Mouse (Mus musculus) C2C12 (cell line): ENCODE results near the gene Gm21764. TPM values are rescaled to one million over a fixed set of nuclear protein-coding genes. Genes with fewer than 3 reads are reported as not detected.
"Not testable (repeated sequence)": the region's sequence is repeated elsewhere in the genome, so short reads cannot be mapped to it uniquely, and the experiment has no call there.

Experiments
- H3K27me3 ChIP-seq: one replicate; pipeline ENCODE4 v1.6.1; 2011; ENCODE audit not compliant: control insufficient read depth, insufficient read depth, insufficient read length
- H3K36me3 ChIP-seq: one replicate; pipeline ENCODE4 v1.6.1; 2011; ENCODE audit not compliant: control insufficient read depth, insufficient read depth
- H3K4me3 ChIP-seq: one replicate; pipeline ENCODE4 v1.5.1; 2011; ENCODE audit warnings: mild to moderate bottlenecking, control low read depth; ENCODE audit not compliant: poor library complexity, insufficient read depth, severe bottlenecking
- H3K79me2 ChIP-seq: one replicate; pipeline ENCODE4 v1.6.1; 2011; ENCODE audit not compliant: control insufficient read depth, insufficient read depth
- H3K79me3 ChIP-seq: one replicate; pipeline ENCODE4 v1.6.1; 2011; ENCODE audit warnings: low read depth, control low read depth
- H3ac ChIP-seq: one replicate; pipeline ENCODE3; 2011; ENCODE audit warnings: low read depth; ENCODE audit not compliant: control insufficient read depth, insufficient read length
- long read RNA-seq, 2 experiments: library from polyadenylated mRNA; unstranded; transcript quantifications; one replicate each; pipeline ENCODE4 v2.0.0; 2019 to 2020
- polyA plus RNA-seq: library from polyadenylated mRNA; unstranded; fragments of >200 nt; fragmentation: generic; extraction: Trizol; gene quantifications from one replicate; pipeline ENCODE4 v1.2.1, GENCODE M21; 2012; ENCODE audit warnings: missing spikeins

Gene Gm21764
- polyA plus RNA-seq: not detected
- long read RNA-seq, experiment 1: 0 reads
- long read RNA-seq, experiment 2: 0 reads

GRCm38 (mm10) chrY:18061712-18062111 is at the start of gene Gm21764:
Gm21764 (minus strand) TSS chrY:18061812.
- not testable (repeated sequence) for H3K27me3 ChIP-seq, H3ac ChIP-seq, H3K36me3 ChIP-seq, H3K4me3 ChIP-seq, H3K79me3 ChIP-seq, H3K79me2 ChIP-seq

DNA sequence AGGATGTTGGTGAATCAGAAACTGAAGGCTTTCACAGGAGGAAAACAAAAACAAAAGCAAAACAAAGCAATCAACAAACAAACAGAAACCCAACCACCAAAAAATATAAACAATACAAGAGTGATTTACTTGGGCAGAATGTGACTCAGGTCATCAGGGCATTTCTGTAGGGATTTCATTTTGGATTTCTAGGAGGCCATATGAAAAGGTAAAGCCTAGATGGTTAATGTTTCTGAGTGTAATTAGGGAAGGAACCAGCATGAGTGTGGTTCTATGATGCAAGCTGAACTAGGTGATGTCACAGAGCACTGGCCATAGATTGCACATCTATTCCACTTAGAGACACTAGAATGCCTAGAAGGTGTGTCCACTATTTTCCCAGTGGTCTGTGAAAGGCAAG is 27.2 kb upstream of the Gm21764 start, which contains the start of gene Ssty1:
Ssty1 (plus strand) TSS at position 301 of the 400 bp plus-strand sequence.
- H3K79me2 ChIP-seq, H3K36me3 ChIP-seq, H3K4me3 ChIP-seq, H3ac ChIP-seq, H3K27me3 ChIP-seq, H3K79me3 ChIP-seq: not testable (repeated sequence)

Other genes with a start within 250 kb of the Gm21764 start
- gene Gm21904, start 215.5 kb downstream of the Gm21764 start, polyA plus RNA-seq: not detected
- not detected for gene Gm20772, start 187.1 kb downstream of the Gm21764 start, polyA plus RNA-seq
- gene Gm20831, start 187.1 kb downstream of the Gm21764 start, polyA plus RNA-seq: not detected
- gene Srsy, start 124.5 kb downstream of the Gm21764 start, polyA plus RNA-seq: not detected
- gene Ssty1, start 27.3 kb upstream of the Gm21764 start, polyA plus RNA-seq: not detected